Mouse (Mus musculus) midbrain, embryonic 11.5 days (tissue): ENCODE measurements around the gene Cyp2d34. TPM values are rescaled to one million over a fixed set of nuclear protein-coding genes. Genes with fewer than 3 reads are reported as not detected.

Source experiments
- ATAC-seq: fragments of 200-750 bp; cut with Nextera tagmentation; 2 replicates; pipeline ENCODE4 v1.8.0; 2017; ENCODE audit warnings: moderate TSS enrichment, moderate library complexity; ENCODE audit not compliant: low FRiP score
- DNase-seq: peaks from one replicate; pipeline ENCODE4 v3.0.0; 2015; ENCODE audit warnings: low spot score; ENCODE audit errors: missing footprints
- H3K27ac ChIP-seq: fragments of 300-500 bp; sonication (generic); 2 replicates; pipeline ENCODE4 v1.5.1; 2014; ENCODE audit warnings: low read depth, low read length
- H3K27me3 ChIP-seq: fragments of 300-500 bp; sonication (generic); 2 replicates; pipeline ENCODE4 v1.6.1; 2014; ENCODE audit warnings: mild to moderate bottlenecking, low read length, moderate library complexity, mixed read lengths; ENCODE audit not compliant: control insufficient read depth, insufficient read depth
- H3K36me3 ChIP-seq: fragments of 300-500 bp; sonication (generic); 2 replicates; pipeline ENCODE4 v1.6.1; 2014; ENCODE audit warnings: mild to moderate bottlenecking, low read length, moderate library complexity, mixed read lengths; ENCODE audit not compliant: control insufficient read depth, insufficient read depth
- H3K4me1 ChIP-seq: fragments of 300-500 bp; sonication (generic); 2 replicates; pipeline ENCODE4 v1.6.1; 2014; ENCODE audit warnings: low read length; ENCODE audit not compliant: control insufficient read depth, insufficient read depth
- H3K4me2 ChIP-seq: fragments of 300-500 bp; sonication (generic); 2 replicates; pipeline ENCODE4 v1.6.1; 2014; ENCODE audit warnings: mild to moderate bottlenecking, moderate library complexity
- H3K4me3 ChIP-seq: fragments of 300-500 bp; sonication (generic); 2 replicates; pipeline ENCODE4 v1.5.1; 2014; ENCODE audit warnings: low read depth, low read length
- H3K9ac ChIP-seq: fragments of 300-500 bp; sonication (generic); 2 replicates; pipeline ENCODE4 v1.6.1; 2014; ENCODE audit warnings: low read length
- H3K9me3 ChIP-seq: fragments of 300-500 bp; sonication (generic); 2 replicates; pipeline ENCODE4 v1.6.1; 2016; ENCODE audit warnings: low read length; ENCODE audit not compliant: control insufficient read depth
- WGBS: fragments of 180-500 bp; shearing (Covaris S2); extraction: QIAGEN DNeasy Blood & Tissue Kit; methylation state at CpG from one replicate; pipeline ENCODE4 v1.1.7; 2014; 5-methylcytosine and 5-hydroxymethylcytosine counted together
- microRNA-seq: library from miRNA; unstranded; fragments of <30 nt; microRNA quantifications from one replicate; pipeline ENCODE4, GENCODE M21; 2017
- polyA plus RNA-seq: library from polyadenylated mRNA; unstranded; fragments of >200 nt; fragmentation: Nextera tagmentation; extraction: Ambion mirVana; gene quantifications from 2 replicates; pipeline ENCODE4 v1.2.1, GENCODE M21; 2014

Cyp2d34 gene
- polyA plus RNA-seq, 1 experiment from 2014 or later: not detected

DNA sequence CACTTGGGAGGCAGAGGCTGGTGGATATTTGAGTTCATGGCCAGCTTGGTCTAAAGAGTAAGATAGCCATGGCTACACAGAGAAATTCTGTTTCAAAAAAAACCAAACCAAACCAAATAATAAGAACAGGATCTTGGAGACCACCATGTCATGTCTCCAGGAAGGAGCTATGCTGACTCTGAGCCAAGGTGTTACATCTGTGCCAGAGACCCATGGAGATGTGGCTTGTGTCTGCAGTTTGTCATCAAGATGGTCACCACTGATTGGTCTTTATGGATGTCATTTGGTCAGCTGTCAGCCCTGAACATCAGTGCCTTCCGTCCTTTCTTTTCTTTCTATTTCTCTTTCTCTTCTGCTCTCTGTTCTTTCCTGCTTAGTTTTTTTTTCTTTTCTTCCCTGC lies 14.2 kb upstream of the Cyp2d34 start:
- Histone ChIP-seq H3K4me3 (no peak overlapping the region), H3K9ac (no peak overlapping the region), H3K4me1 (0 out of 2 replicates have a peak, but pooled peaks cover 2% of the 10 kb centered on the region), H3K27me3 (no peaks in the 10 kb centered on the region), H3K36me3 (no peaks in the 10 kb centered on the region), H3K4me2 (no peak overlapping the region), H3K9me3 (no peaks in the 10 kb centered on the region), H3K27ac (no peak overlapping the region)
- ATAC-seq: no peak
- 69% methylated on average over 1 of the region's 1 CpGs for WGBS
- no peak for DNase-seq

- Histone ChIP-seq H3K27me3 (no peaks in the 10 kb centered on the region), H3K9ac (no peak overlapping the region), H3K4me1 (no peaks in the 10 kb centered on the region), H3K4me3 (no peak overlapping the region), H3K27ac (no peak overlapping the region), H3K36me3 (no peaks in the 10 kb centered on the region), H3K9me3 (no peaks in the 10 kb centered on the region), H3K4me2 (no peak overlapping the region)
- DNase-seq (no peak), ATAC-seq (no peak)
- WGBS: 88% methylated on average over 1 of the region's 1 CpGs
These were observed 1.2 kb upstream of the Cyp2d34 start for GRCm38 (mm10) chr15:82621993-82622392.

- Histone ChIP-seq H3K36me3 (no peaks in the 10 kb centered on the region), H3K4me3 (no peak overlapping the region), H3K27me3 (no peaks in the 10 kb centered on the region), H3K9ac (no peak overlapping the region), H3K4me1 (no peaks in the 10 kb centered on the region), H3K9me3 (no peaks in the 10 kb centered on the region), H3K27ac (no peak overlapping the region), H3K4me2 (no peak overlapping the region)
- 91% methylated on average over 9 of the region's 9 CpGs for WGBS
- DNase-seq (no peak), ATAC-seq (no peak)
These were observed 2.3 kb downstream of the Cyp2d34 start for GRCm38 (mm10) chr15:82618362-82619020.

- ATAC-seq (no peak), DNase-seq (no peak)
- Histone ChIP-seq H3K9ac (no peak overlapping the region), H3K27ac (no peak overlapping the region), H3K27me3 (no peaks in the 10 kb centered on the region), H3K4me3 (no peak overlapping the region), H3K36me3 (no peaks in the 10 kb centered on the region), H3K9me3 (no peaks in the 10 kb centered on the region), H3K4me1 (no peaks in the 10 kb centered on the region), H3K4me2 (no peak overlapping the region)
- 89% methylated on average over 9 of the region's 9 CpGs for WGBS
These were observed 38.1 kb downstream of the Cyp2d34 start for GRCm38 (mm10) chr15:82582621-82583020.

GRCm38 (mm10) chr15:82579071-82579470 lies 41.7 kb downstream of the Cyp2d34 start:
- H3K4me3 ChIP-seq: no peak overlapping the region
- H3K9ac ChIP-seq: no peak overlapping the region
- no peak overlapping the region for H3K27ac ChIP-seq
- H3K27me3 ChIP-seq: no peaks in the 10 kb centered on the region
- ATAC-seq (no peak), DNase-seq (no peak)
- H3K9me3 ChIP-seq: no peaks in the 10 kb centered on the region
- H3K36me3 ChIP-seq: no peaks in the 10 kb centered on the region
- no peaks in the 10 kb centered on the region for H3K4me1 ChIP-seq
- 84% methylated on average over 2 of the region's 2 CpGs for WGBS
- H3K4me2 ChIP-seq: no peak overlapping the region

- Histone ChIP-seq H3K36me3 (no peaks in the 10 kb centered on the region), H3K9ac (no peak overlapping the region), H3K4me3 (no peak overlapping the region), H3K27ac (no peak overlapping the region), H3K4me1 (no peaks in the 10 kb centered on the region), H3K27me3 (no peaks in the 10 kb centered on the region), H3K4me2 (no peak overlapping the region), H3K9me3 (no peaks in the 10 kb centered on the region)
- WGBS: 72% methylated on average over 1 of the region's 1 CpGs
- no peak for DNase-seq
- no peak for ATAC-seq
These were observed 47.9 kb downstream of the Cyp2d34 start for GRCm38 (mm10) chr15:82572856-82573255.

Small RNAs within 50 kb of the gene (microRNA-seq; reads per million reads assigned to microRNA genes)
- gene Gm27463 (not detected), gene Gm27742 (not detected)

Other genes with a start within 250 kb of the Cyp2d34 start
- gene Cyp2d22, start 240.7 kb downstream of the Cyp2d34 start, polyA plus RNA-seq: 1.7 and 1.9 TPM in 2 replicates
- not detected in 2 replicates for gene Cyp2d11, start 226.9 kb downstream of the Cyp2d34 start, polyA plus RNA-seq
- not detected in 2 replicates for gene Cyp2d10, start 213.8 kb downstream of the Cyp2d34 start, polyA plus RNA-seq
- not detected in 2 replicates for gene Cyp2d9, start 187.5 kb downstream of the Cyp2d34 start, polyA plus RNA-seq
- not detected in 2 replicates for gene Cyp2d12, start 65.9 kb downstream of the Cyp2d34 start, polyA plus RNA-seq
- not detected in 2 replicates for gene Cyp2d40, start 143.2 kb upstream of the Cyp2d34 start, polyA plus RNA-seq
- not detected in 2 replicates for gene Cyp2d26, start 173.3 kb upstream of the Cyp2d34 start, polyA plus RNA-seq